Mouse (Mus musculus): ENCODE measurements at regions not wholly inside any gene's neighbourhood (a gene's known extent, or its start where the extent isn't known, plus 50 kb on each side); places are given as distances from the start of the nearest gene placed in this dataset.
A peak's percentile ranks its signal among the peaks of the same experiment; 100 is the strongest.

- Histone ChIP-seq H3K27ac (ENCODE audit: insufficient read depth, low read length) (no peak overlapping the region), H3K4me1 (ENCODE audit: control insufficient read depth, insufficient read depth, low read length) (no peaks in the 10 kb centered on the region), H3K4me3 (ENCODE audit: insufficient read depth, low read length) (no peak overlapping the region)
- TF ChIP-seq CTCF (IDR thresholded peaks at IDR 0.05; ENCODE audit: extremely low read depth, insufficient read depth, low read length): no peak
- no peak for TF ChIP-seq POLR2A (IDR thresholded peaks at IDR 0.05; ENCODE audit: extremely low read depth, insufficient read depth, low read length)
These were observed 277.4 kb upstream of the Tmeff2 start for GRCm38 (mm10) chr1:50622870-50623607.

- TF ChIP-seq CTCF (IDR thresholded peaks at IDR 0.05; ENCODE audit: extremely low read depth, insufficient read depth, low read length) (no peak), POLR2A (IDR thresholded peaks at IDR 0.05; ENCODE audit: extremely low read depth, insufficient read depth, low read length) (no peak)
- Histone ChIP-seq H3K4me3 (ENCODE audit: insufficient read depth, low read length) (no peak overlapping the region), H3K27ac (ENCODE audit: insufficient read depth, low read length) (no peak overlapping the region), H3K4me1 (ENCODE audit: control insufficient read depth, insufficient read depth, low read length) (no peaks in the 10 kb centered on the region)
These were observed 271.4 kb upstream of the Tmeff2 start for GRCm38 (mm10) chr1:50629000-50629399.

- H3K4me3 ChIP-seq (ENCODE audit: insufficient read depth, low read length): no peak overlapping the region
- H3K4me1 ChIP-seq (ENCODE audit: control insufficient read depth, insufficient read depth, low read length): no peaks in the 10 kb centered on the region
- TF ChIP-seq CTCF (IDR thresholded peaks at IDR 0.05; ENCODE audit: extremely low read depth, insufficient read depth, low read length) (no peak), POLR2A (IDR thresholded peaks at IDR 0.05; ENCODE audit: extremely low read depth, insufficient read depth, low read length) (no peak)
- no peak overlapping the region for H3K27ac ChIP-seq (ENCODE audit: insufficient read depth, low read length)
These were observed 270.9 kb upstream of the Tmeff2 start for GRCm38 (mm10) chr1:50629473-50630071.

DNA sequence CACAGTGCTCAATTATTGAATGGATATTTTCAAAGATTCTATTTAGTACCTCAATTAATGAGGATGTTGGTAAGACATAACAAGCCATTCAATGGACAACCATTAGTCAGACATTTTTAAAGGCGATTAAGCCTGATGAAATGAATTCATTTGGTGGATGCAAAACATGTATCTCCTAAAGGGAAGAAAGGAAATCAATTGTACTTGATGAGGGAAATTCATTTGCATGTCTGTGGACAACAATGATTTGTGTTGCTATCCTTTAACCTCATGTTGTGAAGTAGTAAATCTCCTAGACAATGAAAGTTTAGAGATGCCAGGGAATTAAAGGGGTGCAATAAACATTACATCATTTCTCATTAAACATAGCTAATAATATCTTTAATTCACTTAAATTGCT is 262.5 kb upstream of the Tmeff2 start:
- TF ChIP-seq POLR2A (IDR thresholded peaks at IDR 0.05; ENCODE audit: extremely low read depth, insufficient read depth, low read length): no peak
- TF ChIP-seq CTCF (IDR thresholded peaks at IDR 0.05; ENCODE audit: extremely low read depth, insufficient read depth, low read length): no peak
- no peaks in the 10 kb centered on the region for H3K4me1 ChIP-seq (ENCODE audit: control insufficient read depth, insufficient read depth, low read length)

GRCm38 (mm10) chr1:50646931-50647674 is 253.3 kb upstream of the Tmeff2 start:
- H3K4me3 ChIP-seq (ENCODE audit: insufficient read depth, low read length): no peak overlapping the region
- no peaks in the 10 kb centered on the region for H3K4me1 ChIP-seq (ENCODE audit: control insufficient read depth, insufficient read depth, low read length)
- TF ChIP-seq POLR2A (IDR thresholded peaks at IDR 0.05; ENCODE audit: extremely low read depth, insufficient read depth, low read length): no peak
- TF ChIP-seq CTCF (IDR thresholded peaks at IDR 0.05; ENCODE audit: extremely low read depth, insufficient read depth, low read length): no peak
- H3K27ac ChIP-seq (ENCODE audit: insufficient read depth, low read length): no peak overlapping the region

More for the DNA sequence above, 262.5 kb upstream of the Tmeff2 start:
- Histone ChIP-seq H3K4me3 (ENCODE audit: insufficient read depth, low read length) (no peak overlapping the region), H3K27ac (ENCODE audit: insufficient read depth, low read length) (no peak overlapping the region)

DNA sequence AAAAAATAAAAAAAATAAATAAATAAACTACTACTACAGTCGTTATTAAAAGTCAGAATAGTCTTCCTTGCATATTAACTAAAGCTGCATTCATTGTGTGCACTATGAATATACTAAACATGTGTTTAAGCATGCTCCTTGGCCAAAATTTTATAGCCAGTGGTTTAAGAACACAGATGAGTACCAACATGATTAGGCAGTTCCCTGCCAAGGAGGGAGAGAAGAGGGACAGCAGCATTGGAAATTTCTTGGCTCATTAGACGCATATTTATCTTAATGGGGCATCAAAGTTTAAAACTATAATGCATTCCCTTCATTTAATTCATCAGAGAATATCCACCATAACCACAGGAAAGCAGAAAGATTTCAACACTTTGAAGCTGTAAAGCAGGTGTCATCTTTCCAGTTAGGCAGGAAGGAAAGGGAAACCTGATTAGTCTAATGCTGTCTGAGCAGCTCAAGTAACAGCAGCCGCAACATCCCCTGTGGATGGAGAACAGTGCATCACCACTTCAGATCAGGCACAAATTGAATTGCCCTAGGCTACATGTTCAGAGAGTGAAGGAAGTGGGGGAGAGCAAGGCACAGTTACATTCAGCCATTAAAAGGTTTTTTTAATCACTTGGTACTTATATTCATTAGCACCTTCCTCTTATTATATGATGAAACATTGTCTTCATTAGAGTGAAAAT is 248.3 kb upstream of the Tmeff2 start:
- H3K4me1 ChIP-seq (ENCODE audit: control insufficient read depth, insufficient read depth, low read length): no peaks in the 10 kb centered on the region
- no peak for TF ChIP-seq POLR2A (IDR thresholded peaks at IDR 0.05; ENCODE audit: extremely low read depth, insufficient read depth, low read length)
- TF ChIP-seq CTCF (IDR thresholded peaks at IDR 0.05; ENCODE audit: extremely low read depth, insufficient read depth, low read length): no peak
- H3K4me3 ChIP-seq (ENCODE audit: insufficient read depth, low read length): no peak overlapping the region
- no peak overlapping the region for H3K27ac ChIP-seq (ENCODE audit: insufficient read depth, low read length)

DNA sequence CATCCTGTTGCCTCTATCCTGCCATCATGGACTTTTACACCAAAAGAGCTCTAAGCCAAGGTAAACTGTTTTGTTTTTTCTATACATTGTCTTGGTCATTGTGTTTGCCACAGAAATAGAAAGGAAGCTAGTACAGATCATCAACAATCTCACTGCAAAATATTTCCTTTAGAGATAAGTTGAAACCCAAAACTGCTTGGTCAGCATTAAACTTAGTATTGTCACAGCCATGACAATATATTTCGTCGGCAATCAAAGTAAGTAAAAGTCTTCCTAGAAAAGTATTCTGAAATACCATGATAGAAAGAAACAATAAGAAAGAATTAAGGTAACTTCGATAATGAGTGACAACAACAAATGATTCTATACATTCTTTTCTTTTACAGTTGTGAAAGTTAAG is 235.3 kb upstream of the Tmeff2 start:
- no peaks in the 10 kb centered on the region for H3K4me1 ChIP-seq (ENCODE audit: control insufficient read depth, insufficient read depth, low read length)
- H3K4me3 ChIP-seq (ENCODE audit: insufficient read depth, low read length): no peak overlapping the region
- no peak overlapping the region for H3K27ac ChIP-seq (ENCODE audit: insufficient read depth, low read length)
- TF ChIP-seq POLR2A (IDR thresholded peaks at IDR 0.05; ENCODE audit: extremely low read depth, insufficient read depth, low read length): no peak
- no peak for TF ChIP-seq CTCF (IDR thresholded peaks at IDR 0.05; ENCODE audit: extremely low read depth, insufficient read depth, low read length)

GRCm38 (mm10) chr1:50682971-50683370 is 217.5 kb upstream of the Tmeff2 start:
- Histone ChIP-seq H3K4me1 (ENCODE audit: control insufficient read depth, insufficient read depth, low read length) (no peaks in the 10 kb centered on the region), H3K27ac (ENCODE audit: insufficient read depth, low read length) (no peak overlapping the region), H3K4me3 (ENCODE audit: insufficient read depth, low read length) (no peak overlapping the region)
- TF ChIP-seq CTCF (IDR thresholded peaks at IDR 0.05; ENCODE audit: extremely low read depth, insufficient read depth, low read length): no peak
- no peak for TF ChIP-seq POLR2A (IDR thresholded peaks at IDR 0.05; ENCODE audit: extremely low read depth, insufficient read depth, low read length)

- TF ChIP-seq POLR2A (IDR thresholded peaks at IDR 0.05; ENCODE audit: extremely low read depth, insufficient read depth, low read length): no peak
- no peak for TF ChIP-seq CTCF (IDR thresholded peaks at IDR 0.05; ENCODE audit: extremely low read depth, insufficient read depth, low read length)
- no peak overlapping the region for H3K4me3 ChIP-seq (ENCODE audit: insufficient read depth, low read length)
- H3K4me1 ChIP-seq (ENCODE audit: control insufficient read depth, insufficient read depth, low read length): no peaks in the 10 kb centered on the region
- H3K27ac ChIP-seq (ENCODE audit: insufficient read depth, low read length): peak overlapping the region; percentile 46; the same call in 1 of the 2 replicates
These were observed 215.1 kb upstream of the Tmeff2 start for GRCm38 (mm10) chr1:50685361-50685760.
